Mouse (Mus musculus) spleen, postnatal 14 days (tissue): ENCODE measurements around the gene Tiam1.

Experiments used
- DNase-seq, 2 experiments: peaks; one replicate each; pipeline ENCODE4 v3.0.0; 2021 to 2022; ENCODE audit warnings: low spot score in 2 of 2

Gene Tiam1

DNA sequence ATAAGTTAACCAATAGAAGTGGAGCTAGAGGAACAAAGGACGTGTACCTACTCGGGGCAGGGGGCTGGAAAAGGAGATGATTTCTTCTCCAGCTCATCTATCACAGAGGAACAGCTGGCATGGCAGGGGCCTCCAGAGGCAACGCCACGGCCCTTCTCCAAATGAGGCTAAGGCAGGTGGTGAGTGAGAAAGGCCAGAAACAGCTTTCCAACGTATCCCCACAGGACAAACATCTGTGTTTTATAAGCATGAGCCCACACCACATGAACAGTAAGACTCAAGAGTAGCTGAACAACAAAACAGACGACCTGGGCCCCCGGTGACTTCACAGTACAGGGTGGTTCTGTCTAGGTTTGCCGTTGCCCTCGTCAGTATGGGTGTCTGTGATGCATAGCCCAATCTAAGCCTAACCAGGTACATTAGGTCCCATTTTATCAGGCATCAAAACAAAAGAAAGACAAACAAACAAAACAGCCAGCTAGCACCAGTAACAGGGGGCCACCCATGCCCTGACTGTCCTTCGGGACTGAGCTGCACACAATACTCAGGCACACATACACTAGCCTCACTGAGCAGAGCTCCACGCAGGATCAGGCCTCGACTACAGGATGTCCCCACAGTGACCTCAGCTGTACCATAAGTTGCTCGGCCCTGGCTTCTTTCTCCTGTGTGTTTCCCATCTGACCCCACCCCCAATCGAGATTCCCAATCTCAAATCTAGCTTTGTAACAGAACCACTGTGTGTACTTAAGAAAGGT lies 260.9 kb downstream of the Tiam1 start:
- DNase-seq: no peak

DNA sequence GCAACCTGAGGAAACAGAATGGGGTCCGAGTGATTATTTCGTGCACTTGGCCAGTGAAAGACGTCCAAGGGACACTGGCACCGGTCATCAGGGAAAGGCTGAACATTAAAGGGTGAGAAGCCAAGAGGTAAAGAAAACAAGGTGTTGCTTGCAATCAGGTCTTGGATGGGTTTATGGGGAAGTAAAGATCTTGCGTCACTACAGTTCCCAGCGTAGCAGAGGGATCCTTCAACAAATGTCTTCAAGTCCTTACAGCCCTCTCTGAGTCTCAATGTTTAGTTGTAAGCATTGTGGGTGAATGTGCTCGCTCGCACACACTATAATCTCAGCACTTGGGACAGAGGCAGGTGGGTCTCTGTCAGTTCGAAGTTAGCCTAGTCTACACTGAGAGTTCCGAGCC lies 266.4 kb downstream of the Tiam1 start:
- DNase-seq: no peak

DNA sequence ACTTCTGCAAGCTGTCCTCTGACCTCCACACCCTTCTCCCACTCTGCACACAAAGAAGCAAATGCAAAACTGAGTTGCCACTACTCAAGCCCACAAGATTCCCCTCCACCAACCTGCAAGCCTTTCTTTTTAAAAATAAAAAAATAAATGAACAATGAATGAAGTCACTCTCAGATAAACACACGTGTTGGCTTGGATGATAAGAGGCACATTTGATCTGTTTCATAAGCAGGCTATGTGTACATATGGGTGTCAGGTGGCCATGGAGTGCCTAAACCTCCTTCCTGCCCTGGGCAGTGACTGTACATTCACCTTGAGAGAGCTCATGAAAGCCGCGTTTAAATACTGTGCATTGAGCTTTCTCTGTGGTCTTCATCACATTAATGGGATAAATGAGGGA lies 267.5 kb downstream of the Tiam1 start:
- no peak for DNase-seq

DNA sequence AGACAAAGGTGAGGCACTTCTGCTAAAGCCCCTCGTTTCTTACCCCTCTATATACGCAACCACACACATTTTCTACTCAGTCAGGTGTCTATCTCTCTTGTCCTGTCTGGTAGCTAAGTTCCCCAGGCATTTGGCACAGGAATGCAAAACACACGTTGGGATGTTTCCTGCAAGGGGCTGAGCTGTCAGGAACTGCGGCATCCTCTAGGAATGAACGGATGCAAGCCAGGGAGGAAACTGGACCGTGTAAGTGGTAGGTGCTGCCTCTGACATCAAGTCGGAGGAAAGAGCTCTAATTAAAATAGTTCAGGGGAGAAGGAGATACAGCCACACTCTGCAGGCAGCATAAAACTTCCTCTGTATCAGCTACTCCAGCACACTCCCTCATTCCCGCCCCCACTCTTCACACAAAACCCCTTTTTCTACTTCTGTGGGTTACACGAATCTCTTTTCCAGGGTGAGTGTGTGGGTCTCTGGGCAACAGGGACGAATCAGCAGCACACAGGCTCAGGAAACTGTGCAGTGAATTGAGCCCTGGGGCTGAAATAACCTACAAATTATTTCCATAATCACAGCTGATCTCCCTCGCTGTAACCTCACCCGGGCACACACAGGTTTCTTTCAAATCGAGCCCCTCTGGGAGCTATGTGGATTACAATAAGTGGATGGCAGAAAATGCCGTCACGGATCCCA lies 269.4 kb downstream of the Tiam1 start:
- DNase-seq: no peak

DNA sequence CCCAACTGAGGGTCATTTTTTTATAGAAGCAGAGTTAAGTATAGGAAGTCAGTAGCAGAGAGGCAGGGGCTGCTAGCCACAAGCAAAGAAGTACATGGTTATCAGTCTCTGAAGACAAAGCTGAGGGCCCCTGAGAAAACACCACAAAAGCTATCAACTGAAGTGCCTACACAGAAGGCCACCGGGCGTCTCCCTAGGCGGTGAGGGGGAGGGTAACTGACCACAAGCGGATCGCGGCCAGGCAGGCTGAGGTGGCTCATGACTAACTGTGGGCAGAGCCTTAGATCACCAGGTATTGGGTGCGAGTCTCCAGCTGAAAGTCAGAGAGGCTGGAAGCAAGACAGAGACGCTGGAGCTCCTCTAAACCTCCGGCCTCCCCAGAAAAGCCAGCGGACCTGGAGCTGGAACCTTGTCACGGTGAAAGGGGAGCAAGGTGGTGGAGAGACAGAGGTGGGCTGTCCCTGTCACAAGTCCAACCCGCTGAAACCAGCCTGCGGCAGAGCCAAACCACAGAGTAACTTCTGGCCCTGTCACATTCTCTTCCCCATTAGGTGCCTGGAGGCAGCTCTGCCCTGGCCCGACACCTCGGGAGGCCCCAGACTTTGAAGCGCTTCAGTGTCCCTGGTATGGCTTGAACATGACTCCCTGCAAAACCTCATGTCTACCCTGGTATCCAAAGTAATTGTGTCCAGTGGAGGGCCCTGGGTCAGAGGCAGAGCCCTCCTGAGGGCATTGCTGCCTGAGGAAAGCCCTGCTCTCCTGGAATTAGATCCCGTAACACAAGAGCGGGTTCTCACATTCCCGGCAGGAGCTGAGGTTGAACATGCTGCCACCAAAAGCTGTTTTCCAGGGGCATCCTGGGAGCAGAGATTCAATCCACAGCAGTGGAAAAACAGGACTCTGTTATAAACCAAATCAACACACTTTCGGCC lies 271.3 kb downstream of the Tiam1 start:
- DNase-seq: no peak

DNA sequence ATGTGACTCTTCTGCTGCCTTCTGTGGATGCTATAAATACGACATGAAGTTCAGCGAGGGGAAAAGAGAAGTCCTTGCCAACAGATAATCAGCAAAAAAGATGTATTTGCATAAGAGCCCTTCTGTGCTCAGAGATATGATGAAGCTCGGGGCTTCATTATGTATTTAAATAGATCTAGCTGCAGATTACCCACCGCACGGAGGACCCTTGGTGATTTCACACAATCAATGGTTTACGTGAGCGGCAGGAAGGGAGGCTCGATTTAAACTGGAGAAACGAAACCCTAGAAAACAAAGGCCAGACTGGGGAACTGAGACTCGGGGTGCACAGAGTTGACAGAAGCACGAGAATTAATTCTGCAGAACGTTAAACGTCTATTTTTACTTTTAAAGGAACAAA lies 272.2 kb downstream of the Tiam1 start:
- no peak for DNase-seq

DNA sequence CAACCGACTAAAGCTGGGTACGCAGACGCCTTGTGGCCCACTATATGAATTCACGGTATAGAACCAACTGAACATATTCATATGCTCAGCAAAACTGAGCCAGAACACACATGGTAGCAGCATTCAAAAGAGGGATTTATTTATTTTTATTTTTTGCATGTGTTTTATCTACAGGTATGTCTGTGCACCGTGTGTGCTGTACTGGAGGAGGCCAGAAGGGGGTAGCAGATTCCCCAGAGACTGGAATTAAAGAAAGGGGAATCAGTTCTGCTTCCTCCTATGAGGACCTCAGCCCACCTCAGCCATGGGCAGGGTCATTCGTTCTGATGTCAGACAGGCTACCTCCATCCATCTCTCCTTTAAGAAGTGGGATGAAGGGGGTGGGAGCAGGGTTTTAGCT lies 273.5 kb downstream of the Tiam1 start:
- no peak for DNase-seq

DNA sequence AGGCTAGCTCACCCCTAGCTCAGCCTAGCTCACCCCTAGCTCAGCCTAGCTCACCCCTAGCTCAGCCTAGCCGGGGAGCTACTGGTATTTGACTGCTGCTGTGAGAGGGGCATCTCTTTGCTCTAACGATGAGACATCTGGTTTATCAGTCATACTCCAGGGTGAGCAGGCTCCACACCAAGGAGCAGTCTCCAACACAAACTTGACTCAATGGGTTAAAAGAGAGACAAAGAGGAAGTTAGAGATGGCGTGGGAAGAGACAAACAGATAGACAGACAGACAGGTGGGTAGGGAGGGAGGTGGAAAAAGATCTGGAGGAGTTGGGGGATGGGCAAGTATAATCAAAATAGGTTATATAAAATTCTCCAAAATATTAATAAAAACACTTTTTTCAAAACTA lies 275.1 kb downstream of the Tiam1 start:
- DNase-seq: no peak

DNA sequence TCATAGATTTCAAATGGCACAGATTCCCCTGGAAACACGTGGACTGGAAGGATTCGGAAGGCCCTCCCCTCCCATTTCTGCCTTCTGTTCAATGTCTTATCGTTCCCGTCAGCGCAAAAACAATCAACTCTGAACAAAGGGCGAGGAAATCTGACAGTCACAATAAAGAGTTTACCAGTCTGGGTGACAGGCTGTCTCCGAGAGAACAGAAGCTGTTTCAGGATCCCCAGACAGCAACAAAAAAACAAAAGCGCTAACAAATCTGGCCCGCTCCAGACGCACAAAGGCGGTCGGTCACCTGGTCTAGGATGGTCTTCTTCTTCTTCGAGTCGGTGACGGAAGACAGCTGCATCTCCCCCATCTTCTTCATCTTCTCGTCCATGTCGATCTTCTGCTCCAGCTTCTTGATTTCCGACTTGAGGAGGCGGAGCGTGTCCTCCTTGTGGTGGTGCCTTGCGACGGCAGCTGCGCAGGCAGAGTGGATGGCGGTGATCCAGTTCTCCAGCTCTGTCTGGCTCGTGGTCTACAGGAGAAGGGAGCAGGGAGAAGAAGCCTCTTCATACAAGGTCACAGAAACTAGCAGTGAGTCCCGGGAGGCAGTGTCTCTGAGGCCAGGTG lies 276.2 kb downstream of the Tiam1 start:
- DNase-seq: no peak

DNA sequence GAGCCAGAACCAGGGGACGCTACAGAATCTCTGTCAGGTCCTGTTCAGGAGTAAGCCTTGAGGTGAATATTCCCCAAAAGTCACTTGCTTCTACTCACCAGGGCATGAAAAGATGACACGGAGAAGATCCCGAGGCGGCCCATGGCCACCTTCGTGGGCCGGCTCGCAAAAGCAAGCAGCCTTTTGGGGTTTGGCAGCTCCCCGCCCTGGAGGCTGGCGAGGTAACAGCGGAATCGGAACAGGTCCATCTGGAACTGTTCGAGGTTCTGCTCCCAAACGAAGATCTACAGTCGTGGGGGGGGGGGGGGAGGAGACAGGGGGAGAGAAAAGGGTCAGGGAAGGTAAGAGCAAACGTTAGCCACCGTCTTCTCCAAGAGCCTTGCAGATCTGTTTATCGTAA lies 278.4 kb downstream of the Tiam1 start:
- DNase-seq: no peak

DNA sequence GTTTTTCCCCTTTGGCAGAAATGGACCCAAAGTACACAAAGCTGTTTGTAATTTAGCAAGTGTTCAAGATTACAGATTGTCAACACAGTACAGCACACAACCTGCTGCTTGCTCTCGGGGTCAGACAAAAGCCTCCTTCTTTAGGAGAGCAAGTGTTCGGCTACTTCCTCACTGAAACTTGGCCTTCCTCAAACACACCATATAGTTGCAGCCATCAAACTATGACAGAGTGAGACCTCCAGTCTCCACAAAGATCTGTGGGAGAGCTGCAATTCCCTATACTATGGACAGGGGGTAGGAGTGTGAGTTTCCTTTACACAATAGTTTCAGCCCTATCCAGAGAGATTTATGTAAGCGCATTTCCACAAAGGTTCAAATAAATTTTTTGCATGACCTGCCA lies 278.9 kb downstream of the Tiam1 start:
- no peak for DNase-seq

DNA sequence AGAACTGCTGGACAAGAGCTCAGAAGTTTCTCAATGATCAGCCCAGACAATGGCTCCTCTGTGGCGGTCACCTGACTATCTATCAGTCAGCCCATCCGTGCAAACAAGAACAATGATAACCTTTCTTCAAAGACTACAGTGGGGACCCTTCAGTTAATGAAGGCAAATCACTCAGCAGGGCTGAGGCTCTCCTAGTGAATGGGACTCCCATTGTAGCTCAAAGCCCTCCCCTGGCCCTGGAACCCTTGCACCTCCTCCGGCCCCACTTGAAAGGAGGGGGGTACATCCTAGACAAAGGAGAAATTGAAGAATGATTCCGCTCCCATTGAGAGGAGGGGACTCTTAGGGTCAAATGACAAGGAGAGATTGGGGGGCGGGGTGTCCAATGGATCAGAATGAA lies 280.3 kb downstream of the Tiam1 start:
- no peak for DNase-seq

DNA sequence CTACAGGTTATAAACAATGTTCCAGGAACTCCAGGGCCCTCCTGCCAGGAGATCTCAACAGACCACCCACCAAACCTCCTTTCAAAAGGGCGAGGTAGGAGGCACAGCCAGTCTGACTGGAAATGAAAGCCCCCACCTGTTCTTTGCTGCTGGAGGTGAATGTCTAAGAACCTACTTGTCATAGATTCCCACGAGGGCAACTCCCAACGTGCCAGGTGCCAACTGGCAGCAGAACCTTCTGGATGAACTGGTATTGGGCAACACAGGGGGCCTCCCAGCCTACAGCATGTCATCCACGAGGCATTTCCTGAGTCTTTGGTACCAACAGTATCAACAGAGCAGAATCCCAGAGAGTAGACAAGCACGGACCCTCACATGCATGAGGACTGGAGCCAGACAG lies 282.0 kb downstream of the Tiam1 start:
- no peak for DNase-seq

DNA sequence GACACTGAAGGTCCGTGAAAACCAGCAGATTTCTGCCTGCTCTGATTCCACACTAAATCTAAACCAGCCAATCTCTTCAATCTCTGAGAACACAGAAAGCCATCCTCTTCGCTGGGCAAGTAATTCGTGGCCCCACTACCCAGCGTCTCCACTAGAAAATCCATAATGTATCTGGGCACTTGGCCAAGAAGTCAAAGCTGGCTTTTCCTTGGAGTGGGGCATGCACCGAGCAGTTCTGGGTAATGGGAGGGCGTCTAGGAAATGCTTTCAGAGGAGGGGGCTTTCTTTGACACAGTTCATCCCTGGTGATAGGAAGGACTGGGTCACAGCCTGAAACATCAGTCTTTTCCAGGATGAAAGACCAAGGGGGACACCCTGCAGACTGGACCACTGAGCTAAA lies 282.9 kb downstream of the Tiam1 start:
- DNase-seq: no peak

DNA sequence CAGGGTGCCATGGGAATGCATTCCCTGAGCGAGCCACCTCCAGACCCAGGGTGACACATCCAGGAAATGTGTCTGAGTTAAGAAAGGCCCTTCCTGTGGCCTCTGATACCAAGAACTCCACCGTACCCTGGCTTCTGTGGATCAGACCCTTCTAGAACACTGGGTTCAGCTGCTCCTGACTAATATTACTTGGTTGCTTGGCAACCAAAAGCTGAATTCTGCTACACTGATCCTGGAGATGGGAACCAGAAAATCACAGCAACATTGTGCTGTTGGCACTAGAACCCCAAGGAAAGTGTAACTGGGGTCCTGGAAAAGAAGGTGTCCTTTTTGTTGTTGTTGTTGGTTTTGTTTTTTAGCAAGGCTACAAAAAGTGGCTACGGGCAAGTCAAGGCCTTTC lies 285.9 kb downstream of the Tiam1 start:
- no peak for DNase-seq

DNA sequence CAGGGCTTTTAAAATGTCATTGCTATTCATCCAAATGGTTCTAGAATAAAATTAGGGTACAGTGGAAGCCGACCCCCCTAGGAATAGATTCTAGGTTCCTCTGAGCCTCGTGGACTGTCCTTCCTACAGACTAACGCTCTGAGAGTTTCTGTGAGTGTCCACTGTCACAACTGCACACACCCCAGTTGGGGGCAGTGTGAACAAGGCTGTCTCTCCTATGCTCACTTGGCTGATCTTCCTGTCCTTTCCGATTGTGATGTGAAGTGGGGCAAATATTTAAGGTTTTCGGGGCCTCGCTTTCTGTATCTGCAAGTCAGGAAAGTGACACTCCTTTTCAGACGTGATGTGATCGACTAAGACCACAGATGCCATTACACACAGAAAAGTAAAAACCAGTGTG lies 288.8 kb downstream of the Tiam1 start:
- no peak for DNase-seq

DNA sequence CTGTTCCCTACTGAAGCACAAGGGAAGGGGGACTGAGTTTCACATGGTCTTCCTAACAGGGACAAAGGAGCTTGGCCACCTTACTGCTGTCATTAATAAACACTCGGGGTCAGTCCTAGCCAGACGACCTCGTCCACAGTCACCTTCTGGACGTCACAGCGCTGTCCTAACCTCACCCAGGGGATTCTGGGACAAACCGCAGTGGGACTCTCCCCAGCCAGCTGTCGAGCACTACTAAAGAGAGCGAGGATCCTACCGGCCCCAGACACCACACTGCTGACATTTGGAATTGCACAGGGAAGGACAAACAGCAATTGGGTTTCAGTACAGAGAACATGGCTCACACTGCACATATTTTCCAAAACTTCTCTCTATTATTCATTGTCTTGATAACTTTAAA lies 292.2 kb downstream of the Tiam1 start:
- DNase-seq: no peak

DNA sequence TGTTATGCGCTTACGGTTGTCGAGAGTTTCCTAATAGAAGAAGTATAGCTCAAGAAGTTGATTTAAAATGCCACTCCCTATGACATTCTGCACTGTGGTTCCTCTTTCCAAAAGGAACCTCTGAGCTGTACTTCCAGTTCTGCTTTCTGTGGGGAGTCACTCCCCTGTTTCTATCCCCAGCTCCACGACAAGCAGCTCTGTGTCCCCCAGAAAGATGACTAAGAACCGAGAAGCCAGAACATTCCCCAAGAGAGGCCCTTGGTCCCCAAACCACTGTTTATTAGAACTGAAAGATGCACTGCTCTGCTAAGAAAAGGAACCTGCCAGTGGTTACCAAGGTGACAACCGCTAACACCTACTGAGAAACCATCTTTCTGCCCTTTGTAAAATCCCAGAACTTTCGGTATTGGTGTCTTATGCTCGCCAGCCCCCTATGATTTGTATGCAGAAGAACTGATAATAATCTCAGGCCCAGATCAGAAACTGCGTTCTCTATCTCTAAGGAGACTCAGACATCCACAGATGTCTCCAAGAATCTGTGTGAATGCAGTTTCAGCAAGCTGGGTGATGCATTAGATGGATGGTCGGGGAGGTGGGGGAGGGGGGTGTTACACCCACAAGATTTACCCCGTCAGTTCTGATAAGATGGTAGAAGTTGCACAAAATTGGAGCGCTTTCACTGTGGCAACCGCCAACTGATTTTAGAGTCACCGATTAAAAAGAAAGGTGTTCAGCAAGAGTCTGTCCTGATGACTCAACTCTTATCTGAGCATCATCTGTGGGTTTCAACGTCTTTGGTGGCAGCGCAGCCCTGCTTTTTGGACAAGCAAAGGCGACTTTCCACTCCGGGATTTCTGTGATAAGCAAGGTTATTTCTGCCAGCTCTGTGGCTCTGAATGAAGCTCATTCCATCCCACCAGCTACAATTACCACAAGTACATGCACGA lies 294.6 kb downstream of the Tiam1 start:
- DNase-seq: no peak

DNA sequence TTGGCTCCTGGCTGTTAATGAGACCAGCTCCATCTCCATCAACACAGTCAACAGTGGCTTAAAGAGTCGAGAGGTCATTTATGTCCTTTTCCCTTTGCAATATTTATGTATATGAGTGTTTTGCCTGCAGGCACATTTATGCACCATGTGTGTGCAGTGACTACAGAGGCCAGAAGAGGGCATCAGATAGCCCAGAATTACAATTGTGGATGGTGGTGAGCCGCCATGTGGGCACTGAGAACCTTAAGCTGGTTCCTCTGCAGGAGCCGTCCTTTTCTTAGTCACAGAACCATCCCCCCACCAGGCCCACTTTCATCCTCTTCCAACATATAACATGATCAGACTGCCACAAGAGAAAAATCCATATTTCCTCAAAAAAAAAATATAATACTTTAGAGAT lies 295.4 kb downstream of the Tiam1 start:
- no peak for DNase-seq

DNA sequence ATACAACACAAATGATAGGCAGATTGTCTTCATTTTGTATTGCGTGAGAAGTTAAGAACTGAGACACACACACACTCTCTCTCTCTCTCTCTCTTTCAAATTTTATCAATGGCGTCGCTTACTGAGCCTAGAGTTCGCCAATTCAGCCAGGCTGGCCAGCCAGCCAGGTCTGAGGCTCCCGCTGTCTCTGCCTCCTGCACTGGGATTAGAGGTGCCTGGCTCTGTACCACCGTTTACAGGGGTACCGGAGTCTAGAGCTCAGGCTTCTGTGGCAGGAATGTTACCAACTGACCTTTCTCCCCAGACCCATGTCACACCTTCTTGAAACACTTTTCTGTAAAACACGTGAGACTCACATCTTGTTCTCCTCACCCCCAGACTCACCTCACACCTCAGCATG lies 298.1 kb downstream of the Tiam1 start:
- DNase-seq: no peak

DNA sequence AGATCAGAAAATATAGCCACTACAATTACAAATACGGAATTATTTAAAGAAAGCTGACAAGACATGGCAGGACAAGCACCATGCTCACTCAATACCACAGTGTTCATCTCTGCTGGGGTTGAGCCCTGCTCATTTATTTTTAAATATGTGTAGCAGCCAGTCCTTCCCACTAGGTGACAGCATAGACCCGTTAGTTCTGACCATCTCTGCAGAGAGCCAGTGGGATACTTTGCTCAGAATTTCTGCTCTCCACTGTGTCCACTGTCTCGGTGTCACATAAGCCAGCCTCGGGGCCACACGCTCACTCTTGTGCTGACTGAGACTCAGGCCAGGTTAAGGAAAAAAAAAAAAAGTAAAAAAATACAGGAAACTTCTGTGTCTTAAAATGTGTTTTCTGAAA lies 299.0 kb downstream of the Tiam1 start:
- peak in 1 of 2 experiments; percentile 31 for DNase-seq
